Mouse (Mus musculus) ovary, adult 2 months (tissue): ENCODE results near the gene Krtap19-4. TPM values are rescaled to one million over a fixed set of nuclear protein-coding genes. Genes with fewer than 3 reads are reported as not detected.

Source experiments
- polyA plus RNA-seq: library from polyadenylated mRNA; depleted of rRNA; stranded (reverse); fragments of >200 nt; gene quantifications from 2 replicates; pipeline ENCODE4 v1.2.3, GENCODE M21; 2012; rRNA removed

Krtap19-4 gene
- polyA plus RNA-seq, result not detected in 2 replicates

DNA sequence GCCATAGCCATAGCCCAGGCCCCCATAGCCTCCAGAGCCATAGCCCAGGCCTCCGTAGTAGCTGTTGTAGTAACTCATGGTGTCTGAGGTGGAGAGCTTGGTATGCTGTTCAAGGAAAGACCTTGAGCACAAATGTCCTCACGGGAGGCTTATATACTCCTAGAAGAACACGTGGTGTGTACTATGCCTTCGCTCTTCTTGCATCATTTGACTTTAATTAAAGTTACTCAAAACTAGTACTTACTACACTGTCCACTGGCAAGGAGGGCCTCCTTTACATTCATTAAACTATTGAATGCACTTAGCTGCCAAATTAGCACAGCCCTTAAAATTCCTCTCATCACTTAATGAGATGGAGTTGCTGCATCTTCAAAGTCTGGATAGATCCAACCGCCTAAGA, at the start of gene Krtap19-4:
Gene Krtap19-4 (minus strand): TSS at position 101 of the 400 bp plus-strand sequence.

DNA sequence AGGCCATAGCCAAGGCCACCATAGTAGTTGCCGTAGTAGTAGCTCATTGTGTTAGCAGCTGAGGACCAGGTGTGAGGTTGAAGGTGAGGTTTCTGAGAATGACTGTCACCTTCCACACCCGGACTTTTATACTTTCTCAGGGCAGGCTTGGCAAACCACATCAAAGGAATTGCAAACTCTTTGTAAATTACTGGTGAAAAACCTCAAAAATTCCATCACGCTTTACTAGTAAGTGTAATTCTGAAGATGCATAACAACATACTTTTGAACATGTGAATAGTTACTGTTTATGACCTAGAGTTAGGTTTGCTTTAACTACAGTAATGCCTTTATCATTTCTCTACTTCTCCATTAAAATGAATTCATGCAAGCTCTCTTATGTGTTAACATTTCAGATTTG, 47.3 kb upstream of the Krtap19-4 start, which contains the start of gene Krtap19-9b:
Gene Krtap19-9b (minus strand): TSS at position 101 of the 400 bp plus-strand sequence.

GRCm38 (mm10) chr16:88896357-88896756, 11.5 kb upstream of the Krtap19-4 start, which contains the start of gene Krtap19-5:
Gene Krtap19-5, minus strand, starts transcription at chr16:88896457.

GRCm38 (mm10) chr16:88877938-88878337, 7.0 kb downstream of the Krtap19-4 start, which contains the start of gene Krtap19-3:
Gene Krtap19-3, minus strand, starts transcription at chr16:88878038.

GRCm38 (mm10) chr16:88874169-88874568, 10.7 kb downstream of the Krtap19-4 start, which contains the start of gene Krtap19-2:
Gene Krtap19-2, minus strand, starts transcription at chr16:88874269.

DNA sequence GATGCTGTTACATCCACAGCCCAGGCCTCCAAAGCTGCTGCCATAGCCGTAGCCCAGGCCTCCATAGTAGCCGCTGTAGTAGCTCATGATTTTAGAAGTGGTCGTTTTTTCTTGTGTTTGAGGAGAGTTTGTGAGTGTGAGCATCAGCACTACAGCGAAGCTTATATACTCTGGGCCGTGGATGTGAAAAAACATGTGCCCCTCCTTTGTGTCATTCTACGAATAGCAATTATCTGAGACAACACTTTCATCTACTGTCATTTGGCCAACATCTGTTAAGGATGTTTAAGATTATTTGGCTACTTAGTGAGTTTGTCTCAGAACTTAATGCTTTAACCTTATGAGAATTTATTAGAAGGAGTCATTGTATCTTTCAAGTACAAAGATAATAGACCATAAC, 15.6 kb downstream of the Krtap19-4 start, which contains the start of gene Krtap19-1:
Gene Krtap19-1 (minus strand): TSS at position 101 of the 400 bp plus-strand sequence.

Other genes with a start within 250 kb of the Krtap19-4 start
- gene Krtap26-1, start 237.3 kb downstream of the Krtap19-4 start, polyA plus RNA-seq, result not detected in 2 replicates
- gene Krtap27-1, start 213.4 kb downstream of the Krtap19-4 start, polyA plus RNA-seq, result not detected in 2 replicates
- gene 2310061N02Rik, start 177.1 kb downstream of the Krtap19-4 start, polyA plus RNA-seq, result not detected in 2 replicates
- not detected in 2 replicates for gene Krtap13-1, start 156.2 kb downstream of the Krtap19-4 start, polyA plus RNA-seq
- not detected in 2 replicates for gene Krtap13, start 133.5 kb downstream of the Krtap19-4 start, polyA plus RNA-seq
- not detected in 2 replicates for gene 2310034C09Rik, start 126.2 kb downstream of the Krtap19-4 start, polyA plus RNA-seq
- not detected in 2 replicates for gene 2310057N15Rik, start 110.9 kb downstream of the Krtap19-4 start, polyA plus RNA-seq
- gene Gm5965, start 107.2 kb downstream of the Krtap19-4 start, polyA plus RNA-seq, result not detected in 2 replicates
- not detected in 2 replicates for gene Gm20741, start 72.9 kb downstream of the Krtap19-4 start, polyA plus RNA-seq
- not detected in 2 replicates for gene Krtap15, start 64.9 kb downstream of the Krtap19-4 start, polyA plus RNA-seq
- gene Krtap14, start 58.9 kb downstream of the Krtap19-4 start, polyA plus RNA-seq, result not detected in 2 replicates
- not detected in 2 replicates for gene Krtap19-1, start 15.7 kb downstream of the Krtap19-4 start, polyA plus RNA-seq
- not detected in 2 replicates for gene Krtap19-2, start 10.8 kb downstream of the Krtap19-4 start, polyA plus RNA-seq
- not detected in 2 replicates for gene Krtap19-3, start 7.1 kb downstream of the Krtap19-4 start, polyA plus RNA-seq
- not detected in 2 replicates for gene Krtap19-5, start 11.4 kb upstream of the Krtap19-4 start, polyA plus RNA-seq
- gene Krtap19-9b, start 47.2 kb upstream of the Krtap19-4 start, polyA plus RNA-seq, result not detected in 2 replicates
- not detected in 2 replicates for gene Krtap16-3, start 77.8 kb upstream of the Krtap19-4 start, polyA plus RNA-seq
- gene Krtap22-2, start 125.7 kb upstream of the Krtap19-4 start, polyA plus RNA-seq, result not detected in 2 replicates
- not detected in 2 replicates for gene Gm10229, start 130.2 kb upstream of the Krtap19-4 start, polyA plus RNA-seq
- not detected in 2 replicates for gene Krtap6-1, start 146.6 kb upstream of the Krtap19-4 start, polyA plus RNA-seq
- gene Gm10228, start 156.4 kb upstream of the Krtap19-4 start, polyA plus RNA-seq, result not detected in 2 replicates
- not detected in 2 replicates for gene Krtap6-5, start 162.8 kb upstream of the Krtap19-4 start, polyA plus RNA-seq
- not detected in 2 replicates for gene 1110025L11Rik, start 178.9 kb upstream of the Krtap19-4 start, polyA plus RNA-seq
- not detected in 2 replicates for gene Krtap6-3, start 198.9 kb upstream of the Krtap19-4 start, polyA plus RNA-seq